Mouse (Mus musculus) left cerebral cortex, adult 2 months (tissue): Measurements from ENCODE around the gene Mybpc2. TPM values are rescaled to one million over a fixed set of nuclear protein-coding genes. Genes with fewer than 3 reads are reported as not detected.

ENCODE experiments used
- DNase-seq, 2 experiments: peaks; one replicate each; pipeline ENCODE4 v3.0.0; 2021 to 2022; ENCODE audit warnings: low spot score in 2 of 2, mixed read lengths in 1 of 2; ENCODE audit errors: extremely low spot score in 1 of 2
- H3K27ac ChIP-seq: fragments of 200-600 bp; 2 replicates; pipeline ENCODE4 v1.8.1; 2022
- H3K4me3 ChIP-seq: fragments of 200-600 bp; 2 replicates; pipeline ENCODE4 v1.8.1; 2022
- CTCF ChIP-seq: fragments of 200-600 bp; IDR thresholded peaks from 2 replicates; pipeline ENCODE4 v1.8.1; 2022; ENCODE audit warnings: antibody characterized with exemption, mild to moderate bottlenecking, moderate library complexity
- intact Hi-C: fragments of 180-260 bp; cut with DNase I; formaldehyde crosslinking; loops from one replicate; pipeline ENCODE4 v1.15.1; 2025
- total RNA-seq, 2 experiments: library from RNA; stranded (reverse); gene quantifications; 2 replicates each; pipeline ENCODE4 v1.2.3; 2021

Gene Mybpc2
- total RNA-seq, 2 experiments from 2014 or later: 0.29 TPM; not detected in 1

GRCm38 (mm10) chr7:44542555-44542954 is 18.1 kb upstream of the Mybpc2 start:
- no peak overlapping the region for H3K4me3 ChIP-seq
- no peak for DNase-seq
- no peak overlapping the region for H3K27ac ChIP-seq
- intact Hi-C loops: no loop called here
- no peak for TF ChIP-seq CTCF

DNA sequence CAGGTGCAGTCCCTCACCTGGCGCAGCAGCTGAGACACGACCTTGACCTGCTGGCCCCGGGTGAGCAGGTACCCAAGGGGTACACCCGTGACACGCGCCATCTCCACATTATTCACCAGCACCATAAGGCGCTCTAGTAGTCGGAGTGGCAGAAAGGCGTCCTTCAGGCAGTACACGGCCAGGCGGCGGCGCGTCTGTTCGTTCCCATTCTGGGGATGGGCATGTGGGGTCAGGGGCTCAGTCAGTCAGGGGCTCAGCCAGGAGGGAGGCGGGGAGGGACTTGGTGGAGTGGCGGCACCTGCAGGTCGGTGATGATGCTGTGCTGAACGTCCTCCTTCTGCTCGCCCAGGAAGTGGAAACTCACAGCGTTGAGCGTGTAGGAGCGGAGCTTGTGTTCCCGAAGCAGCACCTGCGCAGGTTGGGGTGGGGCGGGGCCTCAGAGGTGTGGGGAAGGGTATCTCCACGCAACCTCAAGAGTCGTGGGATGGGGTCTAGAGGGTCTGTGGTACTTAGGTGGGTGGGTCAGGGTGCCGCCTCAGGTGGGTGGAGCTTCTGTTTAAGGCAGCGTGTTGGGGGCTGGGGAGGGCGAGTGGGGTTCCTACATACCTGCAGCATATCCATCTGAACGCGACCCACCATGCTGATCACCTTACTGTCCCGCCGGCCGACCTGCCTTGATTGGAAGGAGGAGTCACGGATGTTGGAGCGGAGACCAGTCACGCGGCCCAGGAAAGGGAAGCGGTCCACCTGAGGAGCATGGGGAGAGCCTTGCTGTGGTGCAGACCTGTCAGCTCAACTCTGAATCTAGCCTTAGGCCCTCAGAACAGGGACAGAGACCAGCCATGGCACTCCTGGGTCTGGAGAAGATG is 14.5 kb upstream of the Mybpc2 start:
- intact Hi-C loops: no loop called here
- TF ChIP-seq CTCF: no peak
- no peak for DNase-seq
- no peak overlapping the region for H3K27ac ChIP-seq
- no peak overlapping the region for H3K4me3 ChIP-seq

- no peak for DNase-seq
- Histone ChIP-seq H3K27ac (no peak overlapping the region), H3K4me3 (no peak overlapping the region)
- no peak for TF ChIP-seq CTCF
- intact Hi-C loops: no loop called here
These were observed 13.0 kb upstream of the Mybpc2 start for GRCm38 (mm10) chr7:44537496-44537895.

- DNase-seq: no peak
- intact Hi-C loops: no loop called here
- Histone ChIP-seq H3K4me3 (no peak overlapping the region), H3K27ac (peak overlapping the region; percentile 45; the same call in 1 of the 2 replicates)
- no peak for TF ChIP-seq CTCF
These were observed 12.6 kb upstream of the Mybpc2 start for GRCm38 (mm10) chr7:44537009-44537408.

DNA sequence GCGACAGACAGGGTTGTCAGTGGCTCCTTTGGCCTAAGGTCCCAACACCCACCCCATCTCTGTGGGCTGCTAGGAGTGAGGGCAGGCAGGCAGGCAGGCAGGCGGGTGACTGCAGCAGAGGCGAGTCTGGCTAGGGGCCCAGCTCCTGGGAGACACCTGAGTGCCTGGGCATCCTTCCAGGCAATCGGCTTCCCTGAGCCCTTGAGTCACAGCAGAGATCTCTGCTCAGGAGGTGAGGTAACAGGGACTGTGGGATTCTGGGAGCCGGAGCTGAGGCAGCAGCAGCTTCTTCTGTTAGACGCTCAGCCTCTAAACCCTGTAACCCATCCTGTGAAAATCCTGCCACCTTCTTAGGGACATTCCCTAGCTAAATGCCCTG is 12.1 kb upstream of the Mybpc2 start:
- intact Hi-C loops: no loop called here
- peak overlapping the region; percentile 45 for H3K27ac ChIP-seq
- DNase-seq: peak; percentile 40 to 63
- no peak overlapping the region for H3K4me3 ChIP-seq
- no peak for TF ChIP-seq CTCF

DNA sequence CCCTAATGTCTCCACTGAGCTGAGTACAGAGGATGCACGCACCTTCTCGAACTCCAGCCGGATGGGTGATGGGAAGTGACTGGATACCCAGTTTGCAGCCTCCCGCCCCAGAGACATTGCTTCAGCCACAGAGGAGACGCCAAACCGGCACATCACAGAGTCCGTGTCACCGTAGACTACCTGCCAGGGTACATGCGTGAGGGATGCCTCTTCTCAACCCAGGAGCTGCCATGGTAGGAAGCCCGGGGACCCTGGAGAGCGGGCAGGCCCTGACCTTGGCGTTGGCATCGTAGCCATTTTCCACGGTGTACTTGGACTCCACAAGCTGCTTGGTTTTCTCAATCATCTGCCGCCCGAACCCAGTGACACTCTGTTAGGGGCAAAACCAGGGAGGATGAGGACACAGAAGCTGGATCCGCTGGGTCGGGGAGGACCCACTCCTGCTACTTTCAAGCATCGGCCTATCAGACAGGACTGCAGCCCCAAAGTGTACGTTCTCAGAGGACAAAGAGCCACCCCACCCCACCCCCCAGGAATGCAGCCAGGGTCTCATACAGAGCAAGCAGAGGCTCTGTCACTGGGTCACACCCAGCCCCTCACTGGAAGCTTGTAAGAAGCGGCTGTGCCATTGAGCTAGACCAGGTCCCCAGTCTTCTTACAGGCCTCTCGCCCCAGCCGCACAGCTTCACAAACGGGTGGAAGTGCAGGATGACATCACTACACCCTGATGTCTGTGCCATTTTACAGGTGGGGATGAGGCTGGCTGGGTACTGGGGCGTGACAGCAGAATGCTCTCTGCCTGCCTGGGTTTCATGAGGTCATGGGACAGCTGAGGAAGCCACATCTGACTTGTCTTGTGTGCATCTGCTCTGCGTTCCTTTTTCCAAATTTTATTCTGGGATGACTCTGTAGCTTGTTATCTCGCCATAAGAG is 11.5 kb upstream of the Mybpc2 start:
- intact Hi-C loops: no loop called here
- Histone ChIP-seq H3K27ac (peak overlapping the region; percentile 45), H3K4me3 (no peak overlapping the region)
- no peak for DNase-seq
- TF ChIP-seq CTCF: no peak

DNA sequence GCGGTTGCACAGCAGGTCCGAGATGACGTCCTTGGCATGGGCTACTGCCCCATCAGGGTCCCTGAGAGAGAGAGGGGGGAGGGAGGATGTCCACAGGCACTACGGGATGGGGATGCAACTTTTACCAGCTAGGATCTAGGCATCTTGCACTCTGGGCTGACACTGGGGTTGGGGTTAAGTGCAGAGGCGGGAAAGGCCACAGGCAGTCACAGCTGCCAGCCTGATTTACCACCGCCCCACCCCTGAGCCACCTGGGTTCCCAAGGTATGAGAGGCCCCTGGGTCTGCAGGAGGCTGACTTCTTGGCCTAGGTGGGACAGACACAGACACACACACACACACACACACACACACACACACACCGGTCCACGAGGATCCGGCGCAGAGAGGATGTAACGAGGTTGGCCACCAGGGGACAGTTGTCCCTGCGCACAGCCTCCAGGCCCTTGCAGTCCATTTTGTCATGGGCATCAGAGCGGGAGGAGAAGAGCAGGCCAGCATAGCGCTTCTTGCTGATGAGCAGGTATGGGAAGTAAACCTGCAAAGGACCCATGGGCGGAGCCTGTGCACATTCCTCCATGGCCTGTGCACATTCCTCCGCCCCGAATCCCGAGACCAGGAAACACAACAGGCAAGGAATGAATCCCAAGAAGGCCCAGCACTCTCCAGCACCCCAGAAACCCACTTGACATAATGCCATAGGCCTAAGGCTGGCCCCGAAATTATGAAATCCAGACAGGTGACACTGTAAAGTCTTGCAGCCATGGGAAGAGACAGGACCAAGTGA is 10.4 kb upstream of the Mybpc2 start:
- H3K4me3 ChIP-seq: no peak overlapping the region
- no peak; the same call in 1 of the 2 replicates for TF ChIP-seq CTCF
- DNase-seq: no peak
- intact Hi-C loops: no loop called here
- H3K27ac ChIP-seq: no peak overlapping the region

- intact Hi-C loops: no loop called here
- no peak overlapping the region for H3K27ac ChIP-seq
- TF ChIP-seq CTCF: no peak
- DNase-seq: no peak
- no peak overlapping the region for H3K4me3 ChIP-seq
These were observed 9.8 kb upstream of the Mybpc2 start for GRCm38 (mm10) chr7:44534242-44534641.

DNA sequence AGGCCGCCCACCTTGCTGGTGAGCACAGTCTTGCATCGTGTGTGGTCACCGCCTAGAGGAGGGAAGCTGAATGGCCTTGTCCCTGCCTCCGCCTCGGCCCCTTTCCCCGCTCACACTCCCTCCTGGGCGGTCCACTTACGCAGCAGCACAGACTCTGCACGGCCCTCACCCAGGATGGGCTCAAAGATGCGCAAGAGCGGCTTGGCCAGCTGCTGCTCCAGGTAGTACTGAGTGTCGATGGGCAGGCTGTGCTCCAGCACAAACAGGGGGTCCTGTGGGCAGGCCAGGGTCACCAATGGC is 9.2 kb upstream of the Mybpc2 start:
- Histone ChIP-seq H3K4me3 (no peak overlapping the region), H3K27ac (no peak overlapping the region)
- no peak for TF ChIP-seq CTCF
- intact Hi-C loops: no loop called here
- no peak for DNase-seq

DNA sequence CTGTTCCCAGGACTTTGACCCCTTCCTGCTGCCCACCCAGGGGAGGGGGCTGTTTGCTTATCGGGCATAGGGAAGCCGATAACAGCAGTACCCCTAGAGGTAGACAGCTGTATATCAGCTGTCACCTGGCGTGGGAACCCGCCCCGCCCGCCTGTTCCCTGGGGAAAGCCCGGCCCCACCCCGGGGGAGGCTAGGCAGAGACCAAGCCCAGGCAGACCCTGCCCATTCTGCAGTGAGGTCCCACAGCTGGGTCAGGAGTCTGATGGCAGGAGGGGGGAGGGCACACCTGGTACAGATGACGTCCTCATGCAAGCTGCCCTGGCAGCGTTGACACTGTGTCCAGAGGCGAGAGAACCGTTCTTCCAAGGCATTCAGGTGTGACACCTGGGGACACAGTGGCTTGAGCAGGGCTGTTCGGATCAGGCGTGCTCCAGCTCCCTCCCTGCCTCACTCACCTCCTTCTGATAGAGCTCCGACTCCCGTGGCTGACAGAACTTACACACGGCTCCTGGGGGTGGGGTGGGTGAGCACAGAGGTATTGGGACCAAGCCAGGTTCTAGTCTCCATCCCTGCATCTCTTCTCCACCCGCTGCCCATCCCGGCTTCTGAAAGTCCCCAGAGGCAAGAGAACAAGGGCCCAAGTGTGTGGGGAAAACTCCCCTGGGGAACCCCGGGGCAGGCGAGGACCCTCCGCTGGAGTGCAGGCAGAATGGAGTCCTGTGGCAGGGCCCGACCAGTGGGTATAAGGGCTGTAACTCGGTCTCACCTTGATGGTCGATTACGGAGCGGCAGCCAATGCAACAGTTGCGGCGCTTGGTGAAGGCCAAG is 8.7 kb upstream of the Mybpc2 start:
- Histone ChIP-seq H3K4me3 (no peak overlapping the region), H3K27ac (no peak overlapping the region)
- intact Hi-C loops: no loop called here
- TF ChIP-seq CTCF: no peak
- DNase-seq: no peak
